Mouse (Mus musculus) cortical plate, adult 2 months (tissue): ENCODE results near the gene Serpina5.

Source experiments
- CTCF ChIP-seq: fragments of 200-500 bp; IDR thresholded peaks from 2 replicates; pipeline ENCODE4 v1.5.1; 2011; ENCODE audit warnings: mild to moderate bottlenecking, control low read depth, low read length; ENCODE audit not compliant: insufficient read depth; ENCODE audit errors: extremely low read depth
- POLR2A ChIP-seq: fragments of 200-500 bp; IDR thresholded peaks from 2 replicates; pipeline ENCODE4 v1.6.1; 2011; ENCODE audit warnings: mild to moderate bottlenecking, low read length, control low read depth; ENCODE audit not compliant: insufficient read depth; ENCODE audit errors: extremely low read depth

GRCm38 (mm10) chr12:104145571-104145970, 44.7 kb downstream of the Serpina5 start:
- no peak for TF ChIP-seq POLR2A
- no peak for TF ChIP-seq CTCF
